Mouse (Mus musculus): ENCODE results near the gene Gm21988.

- TF ChIP-seq POLR2A (IDR thresholded peaks at IDR 0.05; ENCODE audit: extremely low read depth, insufficient read depth, low read length) (no peak), CTCF (IDR thresholded peaks at IDR 0.05; ENCODE audit: low read depth, low read length) (no peak)
Observed at GRCm38 (mm10) chr11:70233016-70233415, 6.6 kb downstream of the Gm21988 start.
